Mouse (Mus musculus) hindbrain, postnatal 0 days (tissue): Measurements from ENCODE around the gene Tprn. TPM values are rescaled to one million over a fixed set of nuclear protein-coding genes. Genes with fewer than 3 reads are reported as not detected.

Experiments
- ATAC-seq: fragments of 200-750 bp; cut with Nextera tagmentation; 2 replicates; pipeline ENCODE4 v1.8.0; 2017; ENCODE audit warnings: mild to moderate bottlenecking, moderate TSS enrichment, moderate library complexity
- DNase-seq: peaks from one replicate; pipeline ENCODE4 v3.0.0-alpha.2; 2015; ENCODE audit warnings: low spot score
- H3K27ac ChIP-seq: fragments of 300-500 bp; sonication (generic); 2 replicates; pipeline ENCODE4 v1.5.1; 2014; ENCODE audit warnings: mild to moderate bottlenecking
- H3K27me3 ChIP-seq: fragments of 300-500 bp; sonication (generic); 2 replicates; pipeline ENCODE4 v1.6.1; 2014; ENCODE audit warnings: low read length, mixed read lengths; ENCODE audit not compliant: insufficient read depth
- H3K36me3 ChIP-seq: fragments of 300-500 bp; sonication (generic); 2 replicates; pipeline ENCODE4 v1.6.1; 2014; ENCODE audit warnings: low read length, mixed read lengths; ENCODE audit not compliant: insufficient read depth
- H3K4me1 ChIP-seq: fragments of 300-500 bp; sonication (generic); 2 replicates; pipeline ENCODE4 v1.6.1; 2014; ENCODE audit warnings: antibody characterized with exemption, low read length, mixed read lengths; ENCODE audit not compliant: insufficient read depth
- H3K4me2 ChIP-seq: fragments of 300-500 bp; sonication (generic); 2 replicates; pipeline ENCODE4 v1.6.1; 2014; ENCODE audit warnings: low read depth, mild to moderate bottlenecking, low read length, moderate library complexity, mixed read lengths
- H3K4me3 ChIP-seq: fragments of 300-500 bp; sonication (generic); 2 replicates; pipeline ENCODE4 v1.5.1; 2014; ENCODE audit warnings: low read length
- H3K9ac ChIP-seq: fragments of 300-500 bp; sonication (generic); replicated peaks from 2 replicates; pipeline ENCODE4 v1.6.1; 2014; ENCODE audit warnings: mild to moderate bottlenecking, low read length, moderate library complexity, mixed read lengths
- H3K9me3 ChIP-seq: fragments of 300-500 bp; sonication (generic); 2 replicates; pipeline ENCODE4 v1.6.1; 2016; ENCODE audit warnings: low read length, mixed read lengths
- CTCF ChIP-seq: IDR thresholded peaks from 2 replicates; pipeline ENCODE4 v1.5.1; 2016; ENCODE audit warnings: antibody characterized with exemption, control low read depth, low read depth
- WGBS: fragments of 180-500 bp; shearing (Covaris S2); extraction: QIAGEN DNeasy Blood & Tissue Kit; methylation state at CpG from one replicate; pipeline ENCODE4 v1.1.7; 2014; 5-methylcytosine and 5-hydroxymethylcytosine counted together
- polyA plus RNA-seq: library from polyadenylated mRNA; unstranded; fragments of >200 nt; fragmentation: Nextera tagmentation; extraction: Ambion mirVana; gene quantifications from 2 replicates; pipeline ENCODE4 v1.2.1, GENCODE M21; 2015
- total RNA-seq: library from RNA; depleted of rRNA; stranded (reverse); fragments of >200 nt; gene quantifications from 2 replicates; pipeline ENCODE4 v1.2.3, GENCODE M21; 2014

Tprn gene
- total and polyA plus RNA-seq, 2 experiments from 2014 or later, result 30.0 to 45.6 TPM

GRCm38 (mm10) chr2:25223681-25224491, 38.5 kb upstream of the Tprn start:
- Histone ChIP-seq H3K4me1 (peaks cover 18% of the 10 kb centered on the region), H3K36me3 (no peaks in the 10 kb centered on the region), H3K4me3 (peak overlapping the region; percentile 80), H3K27me3 (no peaks in the 10 kb centered on the region), H3K9ac (peak overlapping the region; percentile 87), H3K27ac (peak overlapping the region; percentile 95), H3K4me2 (peak overlapping the region; percentile 84), H3K9me3 (no peaks in the 10 kb centered on the region)
- WGBS, result 3% methylated on average over 47 of the region's 53 CpGs
- DNase-seq, result no peak
- peak; percentile 12; the same call in 1 of the 2 replicates for ATAC-seq
- TF ChIP-seq CTCF, result no peak

GRCm38 (mm10) chr2:25224492-25224765, 38.0 kb upstream of the Tprn start, which contains the start of gene Tubb4b:
Tubb4b (minus strand) TSS chr2:25224702.
- Histone ChIP-seq H3K27ac (peak within 1 kb of the TSS; percentile 97), H3K4me1 (peaks cover 19% of the 10 kb centered on the region), H3K9ac (peak within 1 kb of the TSS; percentile 87), H3K4me3 (peak within 1 kb of the TSS; percentile 80), H3K27me3 (no peaks in the 10 kb centered on the region), H3K36me3 (no peaks in the 10 kb centered on the region), H3K9me3 (no peaks in the 10 kb centered on the region), H3K4me2 (peak within 1 kb of the TSS; percentile 84)
- TF ChIP-seq CTCF, result peak; percentile 62
- under 1% methylated on average over 17 of the region's 17 CpGs for WGBS
- ATAC-seq, result no peak
- DNase-seq, result no peak

- Histone ChIP-seq H3K27me3 (no peaks in the 10 kb centered on the region), H3K4me2 (peak overlapping the region; percentile 57), H3K9me3 (no peaks in the 10 kb centered on the region), H3K36me3 (no peaks in the 10 kb centered on the region), H3K9ac (peak overlapping the region; percentile 68), H3K4me3 (peak overlapping the region; percentile 80), H3K4me1 (peaks cover 19% of the 10 kb centered on the region), H3K27ac (peak overlapping the region; percentile 97)
- ATAC-seq (peak; percentile 97), DNase-seq (peak; percentile 100)
- 2% methylated on average over 41 of the region's 41 CpGs for WGBS
- no peak for TF ChIP-seq CTCF
These were observed 37.4 kb upstream of the Tprn start for GRCm38 (mm10) chr2:25224766-25225752.

GRCm38 (mm10) chr2:25225811-25226379, 36.5 kb upstream of the Tprn start:
- H3K9ac ChIP-seq, result no peak overlapping the region
- H3K9me3 ChIP-seq, result no peaks in the 10 kb centered on the region
- H3K4me1 ChIP-seq, result peaks cover 19% of the 10 kb centered on the region
- no peaks in the 10 kb centered on the region for H3K36me3 ChIP-seq
- ATAC-seq (no peak), DNase-seq (no peak)
- H3K27me3 ChIP-seq, result no peaks in the 10 kb centered on the region
- H3K4me2 ChIP-seq, result peak overlapping the region; percentile 57; the same call in 1 of the 2 replicates
- no peak for TF ChIP-seq CTCF
- WGBS, result 66% methylated on average over 8 of the region's 8 CpGs
- H3K4me3 ChIP-seq, result no peak overlapping the region; the same call in 1 of the 2 replicates
- H3K27ac ChIP-seq, result peak overlapping the region; percentile 97

- H3K4me1 ChIP-seq, result peaks cover 19% of the 10 kb centered on the region
- H3K9ac ChIP-seq, result no peak overlapping the region
- no peaks in the 10 kb centered on the region for H3K27me3 ChIP-seq
- H3K36me3 ChIP-seq, result no peaks in the 10 kb centered on the region
- no peak overlapping the region for H3K4me2 ChIP-seq
- no peaks in the 10 kb centered on the region for H3K9me3 ChIP-seq
- ATAC-seq (no peak), DNase-seq (peak; percentile 21)
- no peak overlapping the region for H3K4me3 ChIP-seq
- no peak for TF ChIP-seq CTCF
- WGBS, result 79% methylated on average over 5 of the region's 5 CpGs
- no peak overlapping the region for H3K27ac ChIP-seq
These were observed 35.6 kb upstream of the Tprn start for GRCm38 (mm10) chr2:25226864-25227263.

- H3K27ac ChIP-seq, result no peak overlapping the region
- DNase-seq, result no peak
- no peak overlapping the region for H3K4me3 ChIP-seq
- H3K4me1 ChIP-seq, result peaks cover 19% of the 10 kb centered on the region
- no peak overlapping the region for H3K4me2 ChIP-seq
- no peak for ATAC-seq
- TF ChIP-seq CTCF, result no peak
- 92% methylated on average over 4 of the region's 4 CpGs for WGBS
- H3K9ac ChIP-seq, result no peak overlapping the region
- no peaks in the 10 kb centered on the region for H3K36me3 ChIP-seq
- H3K9me3 ChIP-seq, result no peaks in the 10 kb centered on the region
- no peaks in the 10 kb centered on the region for H3K27me3 ChIP-seq
These were observed 35.0 kb upstream of the Tprn start for GRCm38 (mm10) chr2:25227406-25227805.
